Comparison of ENCODE assay signal across 8 mouse cellular contexts in genomic region chr17:45591701-45592605, GRCm38 (mm10). TPM values are rescaled to one million over a fixed set of nuclear protein-coding genes. Genes with fewer than 3 reads are reported as not detected.
DNase-seq lines count a peak whose midpoint lies in the region; ATAC-seq and TF ChIP-seq lines count a peak whose summit lies in the region.

No protein-coding gene starts in this region.

- peak overlapping the region; percentile 16 for H3K4me2 ChIP-seq in hindbrain, embryonic 16.5 days (ENCODE audit: low read length)
- peak overlapping the region; percentile 96 for H3K4me2 ChIP-seq in liver, embryonic 15.5 days

- TF ChIP-seq CTCF in layer of hippocampus, adult 2 months (conservative IDR thresholded peaks at IDR 0.05): no peak

- WGBS in hindbrain, embryonic 16.5 days: 42% methylated on average over 15 of the region's 16 CpGs
- WGBS in liver, embryonic 15.5 days (ENCODE audit: insufficient replicate concordance): 52% methylated on average over 16 of the region's 16 CpGs

- ATAC-seq in hindbrain, embryonic 16.5 days: no peak
- no peak for ATAC-seq in liver, embryonic 15.5 days (ENCODE audit: insufficient read depth)
- ATAC-seq in monocyte, adult 5-6 weeks (replicated peaks; ENCODE audit: insufficient number of reproducible peaks, low FRiP score, low TSS enrichment, poor library complexity, severe bottlenecking): no peak

- intact Hi-C loops in gastrocnemius, postnatal 14 days (cut with DNase I; ENCODE audit: low total_unique reads): loop anchor here (5.0 kb wide), 1 partner anchor 35 kb away; no protein-coding TSS in a partner anchor
- intact Hi-C loops in left cerebral cortex, postnatal 14 days (cut with DNase I): no loop called here

- DNase-seq in layer of hippocampus, adult 2 months (ENCODE audit: low spot score in 2 of 2): no peak
- no peak for DNase-seq in layer of hippocampus, adult 9-10 months (ENCODE audit: low spot score)
- peak; percentile 64 for DNase-seq in adrenal gland, postnatal 10 days
- DNase-seq in gastrocnemius, postnatal 14 days: peak; percentile 87
- no peak for DNase-seq in left cerebral cortex, postnatal 14 days (ENCODE audit: low spot score in 2 of 2)

- H3K27me3 ChIP-seq in hindbrain, embryonic 16.5 days (replicated peaks; ENCODE audit: control insufficient read depth, insufficient read depth, low read length): peaks cover 2% of the 10 kb centered on the region; the same call in 1 of the 2 replicates
- no peaks in the 10 kb centered on the region for H3K27me3 ChIP-seq in liver, embryonic 15.5 days

- peak overlapping the region; percentile 58 for H3K27ac ChIP-seq in layer of hippocampus, adult 2 months
- H3K27ac ChIP-seq in hindbrain, embryonic 16.5 days (ENCODE audit: low read depth, low read length): no peak overlapping the region
- peak overlapping the region; percentile 94 for H3K27ac ChIP-seq in liver, embryonic 15.5 days (replicated peaks)

- H3K36me3 ChIP-seq in hindbrain, embryonic 16.5 days (ENCODE audit: control insufficient read depth, insufficient read depth, low read length): no peaks in the 10 kb centered on the region
- H3K36me3 ChIP-seq in liver, embryonic 15.5 days (replicated peaks): peaks cover 54% of the 10 kb centered on the region

- H3K4me3 ChIP-seq in layer of hippocampus, adult 2 months: peak overlapping the region; percentile 15; the same call in 1 of the 2 replicates
- H3K4me3 ChIP-seq in hindbrain, embryonic 16.5 days (ENCODE audit: low read length): no peak overlapping the region
- H3K4me3 ChIP-seq in liver, embryonic 15.5 days (replicated peaks): peak overlapping the region; percentile 78

- H3K9ac ChIP-seq in hindbrain, embryonic 16.5 days (ENCODE audit: low read depth, low read length): peak overlapping the region; percentile 44; the same call in 1 of the 2 replicates
- peak overlapping the region; percentile 76 for H3K9ac ChIP-seq in liver, embryonic 15.5 days

- peaks cover 35% of the 10 kb centered on the region for H3K4me1 ChIP-seq in hindbrain, embryonic 16.5 days (ENCODE audit: control insufficient read depth, insufficient read depth, low read depth, low read length)
- peaks cover 80% of the 10 kb centered on the region for H3K4me1 ChIP-seq in liver, embryonic 15.5 days (replicated peaks)

- no peaks in the 10 kb centered on the region for H3K9me3 ChIP-seq in hindbrain, embryonic 16.5 days (ENCODE audit: control insufficient read depth, low read length)
- H3K9me3 ChIP-seq in liver, embryonic 15.5 days (replicated peaks): no peaks in the 10 kb centered on the region

RNA-seq across cellular contexts. Expression of gene Slc29a1, which starts 7.5 kb away (rescaled TPM):
- total RNA-seq in layer of hippocampus, adult 2 months (2021): 10 to 100 TPM; 21.1 to 23.0 TPM
- 100 to 1,000 TPM; 130 to 145 TPM for total RNA-seq in adrenal gland, postnatal 10 days (2021)
- total RNA-seq in gastrocnemius, postnatal 14 days (2021): 10 to 100 TPM; 59.2 to 71.6 TPM
- 55.7 and 56.5 TPM in 2 replicates for polyA plus RNA-seq in hindbrain, embryonic 16.5 days (2015; fragmentation: Nextera tagmentation; extraction: Ambion mirVana)
- polyA plus RNA-seq in liver, embryonic 15.5 days (2015; fragmentation: Nextera tagmentation; extraction: Ambion mirVana): 175 and 180 TPM in 2 replicates
- total RNA-seq in left cerebral cortex, postnatal 14 days (2021): 10 to 100 TPM; 21.0 to 24.4 TPM
- 34.4 to 64.6 TPM (median 37.8 TPM) in 3 replicates for total RNA-seq in monocyte, adult 5-6 weeks (2017)

RNA-seq across cellular contexts. Expression of gene Mymx, which starts 9.9 kb away (rescaled TPM):
- total RNA-seq in layer of hippocampus, adult 2 months (2021): not detected
- total RNA-seq in adrenal gland, postnatal 10 days (2021): 1 to 10 TPM in 1 of 2 experiments, under 1 TPM in 1; 0.57 to 1.9 TPM
- 1 to 10 TPM; 6.2 to 7.3 TPM for total RNA-seq in gastrocnemius, postnatal 14 days (2021)
- polyA plus RNA-seq in hindbrain, embryonic 16.5 days (2015; fragmentation: Nextera tagmentation; extraction: Ambion mirVana): 1.2 TPM in 1 of 2 replicates, not detected in the other
- 0.54 and 1.1 TPM in 2 replicates for polyA plus RNA-seq in liver, embryonic 15.5 days (2015; fragmentation: Nextera tagmentation; extraction: Ambion mirVana)
- not detected for total RNA-seq in left cerebral cortex, postnatal 14 days (2021)
- total RNA-seq in monocyte, adult 5-6 weeks (2017): not detected in 3 replicates

RNA-seq across cellular contexts. Expression of gene Hsp90ab1, which starts 18.9 kb away (rescaled TPM):
- 1,000 to 10,000 TPM; 1,695 to 1,765 TPM for total RNA-seq in layer of hippocampus, adult 2 months (2021)
- total RNA-seq in adrenal gland, postnatal 10 days (2021): 1,000 to 10,000 TPM; 1,111 to 1,198 TPM
- total RNA-seq in gastrocnemius, postnatal 14 days (2021): 100 to 1,000 TPM; 735 to 778 TPM
- polyA plus RNA-seq in hindbrain, embryonic 16.5 days (2015; fragmentation: Nextera tagmentation; extraction: Ambion mirVana): 1,542 and 1,571 TPM in 2 replicates
- 577 and 585 TPM in 2 replicates for polyA plus RNA-seq in liver, embryonic 15.5 days (2015; fragmentation: Nextera tagmentation; extraction: Ambion mirVana)
- total RNA-seq in left cerebral cortex, postnatal 14 days (2021): 1,000 to 10,000 TPM; 1,454 to 1,586 TPM
- 826 to 1,618 TPM (median 1,101 TPM) in 3 replicates for total RNA-seq in monocyte, adult 5-6 weeks (2017)

RNA-seq across cellular contexts. Expression of gene Slc35b2, which starts 28.3 kb away (rescaled TPM):
- 10 to 100 TPM; 31.1 to 31.8 TPM for total RNA-seq in layer of hippocampus, adult 2 months (2021)
- 10 to 100 TPM; 65.9 TPM for total RNA-seq in adrenal gland, postnatal 10 days (2021)
- total RNA-seq in gastrocnemius, postnatal 14 days (2021): 10 to 100 TPM; 25.6 to 28.6 TPM
- 96.2 and 101 TPM in 2 replicates for polyA plus RNA-seq in hindbrain, embryonic 16.5 days (2015; fragmentation: Nextera tagmentation; extraction: Ambion mirVana)
- 52.1 and 59.8 TPM in 2 replicates for polyA plus RNA-seq in liver, embryonic 15.5 days (2015; fragmentation: Nextera tagmentation; extraction: Ambion mirVana)
- total RNA-seq in left cerebral cortex, postnatal 14 days (2021): 10 to 100 TPM; 41.6 to 46.1 TPM
- total RNA-seq in monocyte, adult 5-6 weeks (2017): 26.7 to 47.1 TPM (median 39.0 TPM) in 3 replicates

RNA-seq across cellular contexts. Expression of gene Nfkbie, which starts 36.5 kb away (rescaled TPM):
- 1 to 10 TPM; 2.6 to 2.7 TPM for total RNA-seq in layer of hippocampus, adult 2 months (2021)
- 1 to 10 TPM; 4.4 to 6.2 TPM for total RNA-seq in adrenal gland, postnatal 10 days (2021)
- 1 to 10 TPM; 1.1 to 1.4 TPM for total RNA-seq in gastrocnemius, postnatal 14 days (2021)
- 6.1 and 6.8 TPM in 2 replicates for polyA plus RNA-seq in hindbrain, embryonic 16.5 days (2015; fragmentation: Nextera tagmentation; extraction: Ambion mirVana)
- polyA plus RNA-seq in liver, embryonic 15.5 days (2015; fragmentation: Nextera tagmentation; extraction: Ambion mirVana): 1.2 and 1.6 TPM in 2 replicates
- 1 to 10 TPM; 1.8 to 2.0 TPM for total RNA-seq in left cerebral cortex, postnatal 14 days (2021)
- total RNA-seq in monocyte, adult 5-6 weeks (2017): 55.6 to 60.0 TPM (median 55.9 TPM) in 3 replicates

Comparison
In these comparisons a context has a peak if more than half of its experiments do, and no peak if none do; other contexts are left out.
1. DNase-seq: peak in adrenal gland, postnatal 10 days (single experiment) and gastrocnemius, postnatal 14 days (single experiment); none in layer of hippocampus, adult 2 months (0 of 2), layer of hippocampus, adult 9-10 months (single experiment) and left cerebral cortex, postnatal 14 days (0 of 2).